Mouse (Mus musculus) ES-E14 (cell line): ENCODE data around the gene Sacm1l. TPM values are rescaled to one million over a fixed set of nuclear protein-coding genes. Genes with fewer than 3 reads are reported as not detected.

Experiments used
- DNase-seq: peaks from one replicate; pipeline ENCODE4 v3.0.0-alpha.2; 2013; ENCODE audit warnings: low read depth, low spot score
- H3K27ac ChIP-seq: 2 replicates; pipeline ENCODE4 v1.5.1; 2012; ENCODE audit warnings: low read depth, mild to moderate bottlenecking, low read length, moderate library complexity, mixed read lengths; ENCODE audit not compliant: poor library complexity, insufficient read depth, severe bottlenecking
- H3K36me3 ChIP-seq: 2 replicates; pipeline ENCODE4 v1.6.1; 2012; ENCODE audit warnings: mild to moderate bottlenecking, low read length, moderate library complexity, mixed read lengths; ENCODE audit not compliant: control insufficient read depth, poor library complexity, insufficient read depth, severe bottlenecking
- H3K4me1 ChIP-seq, 2 experiments: fragments of 150-350 bp in 1 of 2; sonication (generic) in 1 of 2; 2 replicates each; pipeline ENCODE4 v1.6.1; 2012; ENCODE audit warnings: low read length in 2 of 2, mild to moderate bottlenecking in 1 of 2, mixed read lengths in 1 of 2; ENCODE audit not compliant: control insufficient read depth in 2 of 2, insufficient read depth in 2 of 2, poor library complexity in 1 of 2
- H3K4me3 ChIP-seq, 2 experiments: fragments of 150-350 bp in 1 of 2; sonication (generic) in 1 of 2; 2 replicates each; pipeline ENCODE4 v1.5.1; 2012; ENCODE audit warnings: low read length in 2 of 2, low read depth in 1 of 2, mild to moderate bottlenecking in 1 of 2, mixed read lengths in 1 of 2; ENCODE audit not compliant: insufficient read depth in 1 of 2, poor library complexity in 1 of 2, severe bottlenecking in 1 of 2
- H3K9ac ChIP-seq: 2 replicates; pipeline ENCODE4 v1.6.1; 2012; ENCODE audit warnings: low read depth, mild to moderate bottlenecking, low read length, mixed read lengths; ENCODE audit not compliant: poor library complexity, insufficient read depth, severe bottlenecking
- H3K9me3 ChIP-seq: fragments of 150-350 bp; sonication (generic); 2 replicates; pipeline ENCODE4 v1.6.1; 2012; ENCODE audit warnings: low read depth, mild to moderate bottlenecking, low read length; ENCODE audit not compliant: control insufficient read depth, insufficient read depth
- CHD2 ChIP-seq: IDR thresholded peaks from 2 replicates; pipeline ENCODE4 v1.6.1; 2014; ENCODE audit warnings: mild to moderate bottlenecking, low read depth, low read length, inconsistent platforms
- HCFC1 ChIP-seq: IDR thresholded peaks from 2 replicates; pipeline ENCODE4 v1.6.1; 2012; ENCODE audit warnings: low read length, inconsistent platforms, borderline replicate concordance; ENCODE audit not compliant: insufficient read depth
- MAFK ChIP-seq: IDR thresholded peaks from 2 replicates; pipeline ENCODE4 v1.6.1; 2014; ENCODE audit warnings: mild to moderate bottlenecking, low read depth, low read length, inconsistent platforms; ENCODE audit not compliant: insufficient read depth
- ZC3H11A ChIP-seq: IDR thresholded peaks from 2 replicates; pipeline ENCODE4 v1.6.1; 2012; ENCODE audit warnings: low read depth, mild to moderate bottlenecking, inconsistent platforms, low read length, borderline replicate concordance
- ZNF384 ChIP-seq: IDR thresholded peaks from 2 replicates; pipeline ENCODE4 v1.6.1; 2012; ENCODE audit warnings: low read depth, low read length, inconsistent platforms
- in situ Hi-C, 2 experiments: fragments of 600-800 bp; cut with MboI; formaldehyde crosslinking; loops; one replicate each; pipeline ENCODE4 v1.15.1; 2025; ENCODE audit warnings: low sequenced_read_pairs in 2 of 2, inconsistent platforms in 1 of 2; ENCODE audit not compliant: unreplicated experiment in 2 of 2
- total RNA-seq: library from RNA; depleted of rRNA; stranded (reverse); fragments of 300-350 nt; gene quantifications from 2 replicates; pipeline ENCODE4 v1.2.3, GENCODE M21; 2012

Gene Sacm1l
- total RNA-seq, 1 experiment: 23.2 TPM

- DNase-seq: no peak
- in situ Hi-C loops: no loop called here
- H3K27ac ChIP-seq: no peak overlapping the region
- H3K4me3 ChIP-seq: no peak overlapping the region
- H3K9ac ChIP-seq: no peak overlapping the region
- H3K4me1 ChIP-seq: no peaks in the 10 kb centered on the region
- no peaks in the 10 kb centered on the region for H3K9me3 ChIP-seq
- no peaks in the 10 kb centered on the region for H3K36me3 ChIP-seq
- TF ChIP-seq HCFC1: no peak
- TF ChIP-seq CHD2: no peak
- TF ChIP-seq ZNF384: no peak
- no peak for TF ChIP-seq MAFK
- TF ChIP-seq ZC3H11A: no peak
Measured at GRCm38 (mm10) chr9:123510926-123511325, 18.6 kb upstream of the Sacm1l start.

DNA sequence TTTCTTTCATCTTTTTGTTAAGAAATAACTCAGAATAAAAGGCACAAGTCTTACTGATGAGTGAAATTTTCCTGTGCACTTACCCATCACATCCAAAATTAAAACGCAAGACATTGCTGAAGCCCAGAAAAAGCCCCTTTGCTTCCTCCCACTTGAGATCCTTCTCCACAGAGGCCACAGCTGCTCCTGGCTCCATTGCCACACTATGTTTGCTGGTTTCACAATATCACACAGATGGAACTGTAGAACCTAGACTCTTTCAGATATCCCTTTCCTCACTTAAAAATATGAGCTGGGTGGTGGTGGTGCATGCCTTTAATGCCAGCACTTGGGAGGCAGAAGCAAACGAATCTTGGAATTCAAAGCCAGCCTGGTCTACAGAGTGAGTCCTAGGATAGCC lies 17.1 kb upstream of the Sacm1l start:
- no peak for DNase-seq
- Histone ChIP-seq H3K4me3 (no peak overlapping the region), H3K4me1 (no peaks in the 10 kb centered on the region), H3K27ac (no peak overlapping the region), H3K9me3 (no peaks in the 10 kb centered on the region), H3K9ac (no peak overlapping the region), H3K36me3 (peaks cover 3% of the 10 kb centered on the region; the same call in 1 of the 2 replicates)
- TF ChIP-seq MAFK: no peak
- TF ChIP-seq HCFC1: no peak
- no peak for TF ChIP-seq ZC3H11A
- TF ChIP-seq CHD2: no peak
- TF ChIP-seq ZNF384: no peak
- in situ Hi-C loops: no loop called here

- Histone ChIP-seq H3K27ac (no peak overlapping the region), H3K9ac (no peak overlapping the region), H3K4me3 (no peak overlapping the region), H3K4me1 (no peaks in the 10 kb centered on the region), H3K9me3 (no peaks in the 10 kb centered on the region), H3K36me3 (peaks cover 11% of the 10 kb centered on the region)
- TF ChIP-seq ZC3H11A: no peak
- TF ChIP-seq MAFK: no peak
- TF ChIP-seq ZNF384: no peak
- no peak for TF ChIP-seq CHD2
- TF ChIP-seq HCFC1: no peak
- in situ Hi-C loops: no loop called here
- DNase-seq: no peak
Measured at GRCm38 (mm10) chr9:123515087-123515486, 14.5 kb upstream of the Sacm1l start.

DNA sequence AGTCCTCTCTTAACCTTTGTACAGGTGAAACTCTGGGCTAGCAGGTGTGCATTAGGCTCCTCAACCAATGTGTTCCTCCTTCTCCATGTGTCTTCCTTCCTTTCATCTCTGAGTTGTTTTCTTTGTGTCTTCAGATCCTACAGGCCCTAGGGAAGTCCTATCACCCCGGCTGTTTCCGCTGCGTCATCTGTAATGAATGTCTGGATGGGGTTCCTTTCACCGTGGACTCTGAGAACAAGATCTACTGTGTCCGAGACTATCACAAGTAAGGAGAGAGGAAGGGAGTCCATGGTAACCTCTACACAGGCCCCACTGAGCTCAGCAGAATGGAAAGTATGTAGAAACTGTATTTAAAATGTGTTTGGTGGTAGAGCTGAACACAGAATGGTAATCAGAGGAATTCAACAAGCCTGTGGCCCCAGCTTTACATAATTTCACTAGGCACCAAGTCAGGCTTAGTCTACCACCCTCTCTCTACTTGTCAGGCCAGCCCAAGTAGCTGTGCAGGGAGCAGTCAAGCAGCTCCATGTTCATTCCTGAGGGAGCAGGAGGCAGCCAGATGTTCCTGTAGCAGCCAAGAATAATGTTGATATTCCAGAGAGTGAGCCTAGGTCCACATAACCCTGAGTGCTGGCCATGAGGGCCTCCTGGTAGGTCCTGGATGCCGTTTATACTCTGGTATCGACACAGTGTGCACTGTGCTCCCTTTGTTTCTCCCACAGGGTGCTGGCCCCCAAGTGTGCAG lies 12.7 kb upstream of the Sacm1l start:
- Histone ChIP-seq H3K27ac (no peak overlapping the region), H3K36me3 (peaks cover 11% of the 10 kb centered on the region), H3K4me3 (no peak overlapping the region), H3K9me3 (no peaks in the 10 kb centered on the region), H3K9ac (no peak overlapping the region), H3K4me1 (no peaks in the 10 kb centered on the region)
- TF ChIP-seq ZNF384 (no peak), HCFC1 (no peak), ZC3H11A (no peak), MAFK (no peak), CHD2 (no peak)
- no peak for DNase-seq
- in situ Hi-C loops: no loop called here
